Mouse (Mus musculus): ENCODE data around the gene Gpt2.

The Gpt2 gene

DNA sequence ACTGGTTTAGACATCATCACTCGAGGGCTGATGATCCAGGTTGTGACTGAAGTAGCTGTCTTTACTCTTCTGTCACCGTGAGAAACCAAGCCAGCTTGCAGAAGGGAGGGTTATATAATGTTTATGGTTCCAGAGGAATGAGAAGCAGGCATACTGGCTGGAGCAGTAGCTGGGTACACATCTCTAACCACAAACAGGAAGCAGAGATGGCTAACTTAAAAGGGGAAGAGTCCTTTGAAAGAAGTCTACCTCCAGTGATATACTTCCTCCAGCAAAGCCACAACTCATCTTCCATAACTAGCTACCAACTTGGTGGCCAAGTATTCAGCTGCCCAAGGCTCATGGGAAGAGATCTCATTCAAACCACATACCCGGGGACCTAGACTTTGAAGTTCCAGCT, 39.1 kb downstream of the Gpt2 start:
- TF ChIP-seq GATA4 (IDR thresholded peaks at IDR 0.05; ENCODE audit: insufficient replicate concordance, low read length) = no peak

GRCm38 (mm10) chr8:85532843-85533242, 40.5 kb downstream of the Gpt2 start:
- no peak for TF ChIP-seq GATA4 (IDR thresholded peaks at IDR 0.05; ENCODE audit: insufficient replicate concordance, low read length)

- TF ChIP-seq GATA4 (IDR thresholded peaks at IDR 0.05; ENCODE audit: insufficient replicate concordance, low read length) = no peak
Observed at GRCm38 (mm10) chr8:85533434-85533833, 41.1 kb downstream of the Gpt2 start.

GRCm38 (mm10) chr8:85534163-85534562, 41.8 kb downstream of the Gpt2 start:
- no peak for TF ChIP-seq GATA4 (IDR thresholded peaks at IDR 0.05; ENCODE audit: insufficient replicate concordance, low read length)

GRCm38 (mm10) chr8:85536332-85536731, 44.0 kb downstream of the Gpt2 start:
- no peak for TF ChIP-seq GATA4 (IDR thresholded peaks at IDR 0.05; ENCODE audit: insufficient replicate concordance, low read length)

DNA sequence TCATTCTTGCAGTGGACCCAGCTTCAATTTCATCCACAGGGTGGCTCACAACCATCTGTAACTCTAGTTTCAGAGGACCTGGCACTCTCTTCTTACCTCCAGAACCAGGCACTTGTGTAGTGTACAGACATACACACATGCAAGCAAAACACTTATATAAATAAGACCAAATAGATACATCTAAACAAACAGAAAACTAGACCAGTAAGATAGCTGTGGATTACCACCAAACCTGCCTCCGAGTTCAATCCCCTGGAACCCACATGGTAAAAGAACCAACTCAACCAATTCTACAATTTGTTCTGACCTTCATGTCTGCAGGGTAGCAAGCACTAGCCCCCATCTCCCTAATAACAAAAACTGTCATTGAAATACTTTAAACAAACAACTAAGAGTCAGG, 59.6 kb downstream of the Gpt2 start:
- no peak for TF ChIP-seq GATA4 (IDR thresholded peaks at IDR 0.05; ENCODE audit: insufficient replicate concordance, low read length)

GRCm38 (mm10) chr8:85554391-85555180, 62.2 kb downstream of the Gpt2 start:
- no peak for TF ChIP-seq GATA4 (IDR thresholded peaks at IDR 0.05; ENCODE audit: insufficient replicate concordance, low read length)

DNA sequence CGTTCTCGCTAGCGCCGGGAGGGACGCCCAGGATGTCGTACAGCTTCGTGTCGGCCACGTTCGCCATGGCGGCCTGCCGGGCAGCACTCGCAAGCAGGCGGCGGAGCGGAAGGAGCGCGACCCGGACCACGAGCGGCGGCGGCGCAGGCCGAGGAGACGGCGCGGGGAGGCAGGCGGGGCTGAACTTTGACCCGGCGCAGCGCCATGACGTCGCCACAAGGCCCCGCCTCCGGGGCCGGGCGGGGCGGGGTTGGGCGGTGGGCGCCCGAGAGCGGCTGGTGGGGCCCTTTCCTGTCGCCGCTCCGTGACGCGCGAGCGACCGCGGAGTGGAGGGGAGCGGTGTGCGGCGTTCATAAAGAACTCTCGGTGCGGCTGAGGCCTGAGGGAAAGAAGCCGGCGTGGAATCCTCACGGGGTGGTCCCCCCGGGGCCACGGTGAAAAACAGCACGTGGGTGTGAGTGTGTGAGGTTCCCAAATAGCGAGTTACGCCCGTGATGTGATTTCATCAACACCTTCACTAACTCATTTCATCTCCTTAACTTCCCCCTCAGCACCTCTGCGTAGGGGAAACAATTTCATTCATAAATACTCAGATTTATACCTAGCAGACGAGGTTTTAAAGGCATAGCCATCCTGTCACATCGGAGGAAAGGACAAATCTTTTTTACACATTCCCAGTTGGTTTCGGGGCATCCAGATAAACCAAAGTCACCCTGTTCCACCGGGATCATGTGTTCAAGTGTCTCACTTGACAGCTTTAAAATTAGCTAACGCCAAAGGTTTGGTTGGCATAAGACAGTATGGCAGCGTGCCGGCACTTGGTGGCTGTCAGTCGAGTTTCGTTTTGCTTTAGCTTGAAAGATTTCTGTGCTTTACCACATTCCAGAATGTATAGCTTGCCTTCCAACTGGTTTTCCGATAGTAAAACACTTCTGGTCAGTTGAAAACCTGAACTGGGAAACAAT, 63.1 kb downstream of the Gpt2 start, which contains the start of gene Dnaja2:
TSS of gene Dnaja2 (minus strand) at position 164 of the 965 bp plus-strand sequence.
- no peak; the same call in 1 of the 2 replicates for TF ChIP-seq GATA4 (IDR thresholded peaks at IDR 0.05; ENCODE audit: insufficient replicate concordance, low read length)

- TF ChIP-seq GATA4 (IDR thresholded peaks at IDR 0.05; ENCODE audit: insufficient replicate concordance, low read length) = no peak
Observed at GRCm38 (mm10) chr8:85556986-85557600, 64.7 kb downstream of the Gpt2 start.

GRCm38 (mm10) chr8:85557601-85557986, 65.2 kb downstream of the Gpt2 start:
- no peak for TF ChIP-seq GATA4 (IDR thresholded peaks at IDR 0.05; ENCODE audit: insufficient replicate concordance, low read length)

- TF ChIP-seq GATA4 (IDR thresholded peaks at IDR 0.05; ENCODE audit: insufficient replicate concordance, low read length) = no peak
Observed at GRCm38 (mm10) chr8:85559201-85559600, 66.8 kb downstream of the Gpt2 start.

- TF ChIP-seq GATA4 (IDR thresholded peaks at IDR 0.05; ENCODE audit: insufficient replicate concordance, low read length) = no peak
Observed at GRCm38 (mm10) chr8:85559966-85560365, 67.6 kb downstream of the Gpt2 start.

DNA sequence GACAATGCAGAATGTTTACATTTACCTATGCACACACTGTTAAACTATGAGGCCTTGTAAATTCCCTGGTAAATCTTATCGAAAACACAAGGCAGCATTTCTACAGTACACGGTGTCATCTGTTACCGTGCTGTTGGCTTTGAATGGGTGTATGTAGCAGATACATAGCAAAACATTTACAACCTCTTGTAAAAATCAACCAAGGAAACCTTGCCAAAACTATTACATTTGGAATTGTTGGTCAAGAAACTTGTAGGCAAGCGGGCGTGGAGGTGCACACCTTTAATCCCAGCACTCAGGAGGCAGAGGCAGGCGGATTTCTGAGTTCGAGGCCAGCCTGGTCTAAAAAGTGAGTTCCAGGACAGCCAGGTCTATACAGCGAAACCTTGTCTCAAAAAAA, 71.0 kb downstream of the Gpt2 start:
- no peak for TF ChIP-seq GATA4 (IDR thresholded peaks at IDR 0.05; ENCODE audit: insufficient replicate concordance, low read length)

GRCm38 (mm10) chr8:85565186-85565585, 72.8 kb downstream of the Gpt2 start:
- no peak for TF ChIP-seq GATA4 (IDR thresholded peaks at IDR 0.05; ENCODE audit: insufficient replicate concordance, low read length)

- no peak for TF ChIP-seq GATA4 (IDR thresholded peaks at IDR 0.05; ENCODE audit: insufficient replicate concordance, low read length)
Observed at GRCm38 (mm10) chr8:85567801-85568200, 75.4 kb downstream of the Gpt2 start.
